Mouse (Mus musculus) heart, embryonic 15.5 days (tissue): Measurements from ENCODE around the gene Iqsec1. TPM values are rescaled to one million over a fixed set of nuclear protein-coding genes. Genes with fewer than 3 reads are reported as not detected.
A peak's percentile ranks its signal among the peaks of the same experiment; 100 is the strongest.
"Not testable (repeated sequence)": the region's sequence is repeated elsewhere in the genome, so short reads cannot be mapped to it uniquely, and the experiment has no call there.

Source experiments
- ATAC-seq: fragments of 200-750 bp; cut with Nextera tagmentation; replicated peaks from 2 replicates; pipeline ENCODE4 v1.8.0; 2017; ENCODE audit warnings: low read depth, moderate TSS enrichment; ENCODE audit not compliant: insufficient number of reproducible peaks, insufficient read depth, low FRiP score
- H3K27ac ChIP-seq: fragments of 300-500 bp; sonication (generic); 2 replicates; pipeline ENCODE4 v1.5.1; 2015; ENCODE audit warnings: mild to moderate bottlenecking, inconsistent platforms
- H3K27me3 ChIP-seq: fragments of 300-500 bp; sonication (generic); 2 replicates; pipeline ENCODE4 v1.6.1; 2015; ENCODE audit warnings: inconsistent platforms
- H3K36me3 ChIP-seq: fragments of 300-500 bp; sonication (generic); 2 replicates; pipeline ENCODE4 v1.6.1; 2015; ENCODE audit warnings: mild to moderate bottlenecking, inconsistent platforms
- H3K4me1 ChIP-seq: fragments of 300-500 bp; sonication (generic); replicated peaks from 2 replicates; pipeline ENCODE4 v1.6.1; 2015; ENCODE audit warnings: inconsistent platforms
- H3K4me2 ChIP-seq: fragments of 300-500 bp; sonication (generic); 2 replicates; pipeline ENCODE4 v1.6.1; 2015; ENCODE audit warnings: inconsistent platforms, mild to moderate bottlenecking, moderate library complexity
- H3K4me3 ChIP-seq: fragments of 300-500 bp; sonication (generic); 2 replicates; pipeline ENCODE4 v1.5.1; 2015; ENCODE audit warnings: mild to moderate bottlenecking, inconsistent platforms
- H3K9ac ChIP-seq: fragments of 300-500 bp; sonication (generic); 2 replicates; pipeline ENCODE4 v1.6.1; 2015; ENCODE audit warnings: mild to moderate bottlenecking, inconsistent platforms
- H3K9me3 ChIP-seq: fragments of 300-500 bp; sonication (generic); replicated peaks from 2 replicates; pipeline ENCODE4 v1.6.1; 2016; ENCODE audit warnings: inconsistent platforms
- WGBS: fragments of 180-500 bp; shearing (Covaris S2); methylation state at CpG from one replicate; pipeline ENCODE4 v1.1.7; 2015; ENCODE audit warnings: mixed read lengths; 5-methylcytosine and 5-hydroxymethylcytosine counted together
- polyA plus RNA-seq: library from polyadenylated mRNA; unstranded; fragments of >200 nt; fragmentation: Nextera tagmentation; extraction: Ambion mirVana; gene quantifications from 2 replicates; pipeline ENCODE4 v1.2.1, GENCODE M21; 2015

Iqsec1 gene
- polyA plus RNA-seq, 1 experiment from 2014 or later: 12.3 TPM

GRCm38 (mm10) chr6:90686812-90687211 lies 301.7 kb downstream of the Iqsec1 start:
- ATAC-seq: no peak
- Histone ChIP-seq H3K27me3 (no peaks in the 10 kb centered on the region), H3K4me2 (no peak overlapping the region), H3K4me1 (peaks cover 75% of the 10 kb centered on the region), H3K36me3 (peaks cover 25% of the 10 kb centered on the region), H3K9ac (no peak overlapping the region), H3K4me3 (no peak overlapping the region), H3K9me3 (no peaks in the 10 kb centered on the region), H3K27ac (no peak overlapping the region)
- WGBS: 79% methylated on average over 1 of the region's 1 CpGs

- Histone ChIP-seq H3K27me3 (no peaks in the 10 kb centered on the region), H3K9me3 (no peaks in the 10 kb centered on the region), H3K4me2 (no peak overlapping the region), H3K4me1 (peaks cover 71% of the 10 kb centered on the region), H3K27ac (0 out of 2 replicates have a peak overlapping the region, but pooled peaks have one; percentile 15), H3K9ac (no peak overlapping the region), H3K36me3 (peaks cover 13% of the 10 kb centered on the region), H3K4me3 (no peak overlapping the region)
- no peak for ATAC-seq
- 73% methylated on average over 3 of the region's 3 CpGs for whole genome bisulfite sequencing
Observed at GRCm38 (mm10) chr6:90683831-90684532, 304.5 kb downstream of the Iqsec1 start.

GRCm38 (mm10) chr6:90680401-90680800 lies 308.1 kb downstream of the Iqsec1 start:
- no peak overlapping the region for H3K9ac ChIP-seq

GRCm38 (mm10) chr6:90678759-90679158 lies 309.7 kb downstream of the Iqsec1 start:
- Histone ChIP-seq H3K27me3 (no peaks in the 10 kb centered on the region), H3K36me3 (peaks cover 57% of the 10 kb centered on the region), H3K9me3 (no peaks in the 10 kb centered on the region), H3K27ac (peak overlapping the region; percentile 74), H3K4me1 (peaks cover 25% of the 10 kb centered on the region), H3K9ac (no peak overlapping the region), H3K4me3 (no peak overlapping the region), H3K4me2 (no peak overlapping the region)
- WGBS: 73% methylated on average over 4 of the region's 4 CpGs
- peak; percentile 74 for ATAC-seq

More at GRCm38 (mm10) chr6:90680401-90680800, 308.1 kb downstream of the Iqsec1 start:
- ATAC-seq: no peak
- Histone ChIP-seq H3K9me3 (no peaks in the 10 kb centered on the region), H3K4me1 (peaks cover 40% of the 10 kb centered on the region), H3K27ac (no peak overlapping the region), H3K27me3 (no peaks in the 10 kb centered on the region), H3K4me3 (no peak overlapping the region), H3K36me3 (peaks cover 41% of the 10 kb centered on the region), H3K4me2 (no peak overlapping the region)
- 65% methylated on average over 12 of the region's 12 CpGs for WGBS

- Histone ChIP-seq H3K27me3 (no peaks in the 10 kb centered on the region), H3K9me3 (no peaks in the 10 kb centered on the region), H3K4me2 (no peak overlapping the region), H3K27ac (no peak overlapping the region), H3K4me3 (no peak overlapping the region), H3K36me3 (peaks cover 92% of the 10 kb centered on the region), H3K9ac (no peak overlapping the region), H3K4me1 (no peaks in the 10 kb centered on the region)
- WGBS: 85% methylated on average over 9 of the region's 9 CpGs
- ATAC-seq: no peak
Observed at GRCm38 (mm10) chr6:90668693-90669092, 319.8 kb downstream of the Iqsec1 start.

- H3K4me2 ChIP-seq: no peak overlapping the region
- WGBS: 81% methylated on average over 11 of the region's 11 CpGs
Observed at GRCm38 (mm10) chr6:90663736-90664135, 324.7 kb downstream of the Iqsec1 start.

GRCm38 (mm10) chr6:90662148-90662547 lies 326.3 kb downstream of the Iqsec1 start:
- no peak overlapping the region for H3K4me2 ChIP-seq
- H3K4me3 ChIP-seq: no peak overlapping the region
- H3K9me3 ChIP-seq: no peaks in the 10 kb centered on the region
- H3K27ac ChIP-seq: no peak overlapping the region
- no peaks in the 10 kb centered on the region for H3K27me3 ChIP-seq
- H3K36me3 ChIP-seq: peaks cover 45% of the 10 kb centered on the region
- 0 out of 2 replicates have a peak, but pooled peaks have one; percentile 7 for ATAC-seq
- 92% methylated on average over 5 of the region's 5 CpGs for WGBS
- no peak overlapping the region for H3K9ac ChIP-seq
- H3K4me1 ChIP-seq: peaks cover 32% of the 10 kb centered on the region

More at GRCm38 (mm10) chr6:90663736-90664135, 324.7 kb downstream of the Iqsec1 start:
- peak overlapping the region; percentile 54 for H3K27ac ChIP-seq
- no peak overlapping the region for H3K9ac ChIP-seq
- peaks cover 61% of the 10 kb centered on the region for H3K36me3 ChIP-seq
- peaks cover 32% of the 10 kb centered on the region for H3K4me1 ChIP-seq
- no peaks in the 10 kb centered on the region for H3K9me3 ChIP-seq
- H3K4me3 ChIP-seq: no peak overlapping the region
- H3K27me3 ChIP-seq: no peaks in the 10 kb centered on the region
- ATAC-seq: no peak

GRCm38 (mm10) chr6:90661029-90661399 lies 327.5 kb downstream of the Iqsec1 start:
- Histone ChIP-seq H3K27me3 (no peaks in the 10 kb centered on the region), H3K4me2 (no peak overlapping the region), H3K4me3 (no peak overlapping the region), H3K9me3 (no peaks in the 10 kb centered on the region), H3K27ac (peak overlapping the region; percentile 49), H3K9ac (no peak overlapping the region), H3K36me3 (peaks cover 35% of the 10 kb centered on the region), H3K4me1 (peaks cover 32% of the 10 kb centered on the region)
- 81% methylated on average over 11 of the region's 11 CpGs for WGBS
- ATAC-seq: no peak

- Histone ChIP-seq H3K9ac (no peak overlapping the region), H3K9me3 (no peaks in the 10 kb centered on the region), H3K36me3 (peaks cover 30% of the 10 kb centered on the region), H3K27me3 (no peaks in the 10 kb centered on the region), H3K27ac (peak overlapping the region; percentile 49), H3K4me3 (no peak overlapping the region), H3K4me2 (no peak overlapping the region), H3K4me1 (peaks cover 32% of the 10 kb centered on the region)
- WGBS: 72% methylated on average over 20 of the region's 20 CpGs
- ATAC-seq: no peak
Observed at GRCm38 (mm10) chr6:90660398-90661028, 328.0 kb downstream of the Iqsec1 start.

GRCm38 (mm10) chr6:90659913-90660312 lies 328.6 kb downstream of the Iqsec1 start:
- peaks cover 24% of the 10 kb centered on the region for H3K36me3 ChIP-seq
- 44% methylated on average over 2 of the region's 2 CpGs for WGBS
- H3K4me2 ChIP-seq: no peak overlapping the region
- no peak for ATAC-seq
- H3K9ac ChIP-seq: no peak overlapping the region
- H3K4me3 ChIP-seq: no peak overlapping the region
- H3K27ac ChIP-seq: peak overlapping the region; percentile 49
- H3K4me1 ChIP-seq: peaks cover 32% of the 10 kb centered on the region
- H3K27me3 ChIP-seq: no peaks in the 10 kb centered on the region
- no peaks in the 10 kb centered on the region for H3K9me3 ChIP-seq

GRCm38 (mm10) chr6:90656344-90656850 lies 332.1 kb downstream of the Iqsec1 start:
- H3K9ac ChIP-seq, H3K27ac ChIP-seq, H3K27me3 ChIP-seq, H3K9me3 ChIP-seq, H3K4me2 ChIP-seq, H3K36me3 ChIP-seq, H3K4me3 ChIP-seq, ATAC-seq: not testable (repeated sequence)
- H3K4me1 ChIP-seq: peaks cover 26% of the 10 kb centered on the region
- WGBS: 72% methylated on average over 2 of the region's 2 CpGs
